Mouse (Mus musculus): ENCODE data around the gene Psmg1. TPM values are rescaled to one million over a fixed set of nuclear protein-coding genes. Genes with fewer than 3 reads are reported as not detected.
"Not testable (repeated sequence)": the region's sequence is repeated elsewhere in the genome, so short reads cannot be mapped to it uniquely, and the experiment has no call there.

Gene Psmg1
- polyA plus RNA-seq (2016; fragmentation: Nextera tagmentation; extraction: Ambion mirVana): 72.1 and 72.5 TPM in 2 replicates

- Histone ChIP-seq H3K4me3 (peak within 1 kb of the TSS; percentile 79), H3K27ac (peak within 1 kb of the TSS; percentile 71), H3K4me2 (replicated peaks) (peak within 1 kb of the TSS; percentile 79), H3K27me3 (replicated peaks) (no peaks in the 10 kb centered on the region), H3K4me1 (peaks cover 12% of the 10 kb centered on the region), H3K36me3 (peaks cover 31% of the 10 kb centered on the region), H3K9ac (peak within 1 kb of the TSS; percentile 75), H3K9me3 (no peaks in the 10 kb centered on the region)
- under 1% methylated on average over 62 of the region's 62 CpGs for WGBS
- peak; percentile 95 for ATAC-seq (ENCODE audit: low FRiP score, low read depth)
Measured at GRCm38 (mm10) chr16:95990462-95991121, at the start of gene Psmg1. TSS of gene Psmg1 (minus strand) at chr16:95990960.

GRCm38 (mm10) chr16:96039538-96039937 is 48.8 kb upstream of the Psmg1 start:
- H3K27ac ChIP-seq: no peak overlapping the region
- no peak overlapping the region for H3K4me2 ChIP-seq (replicated peaks)
- WGBS: 65% methylated on average over 6 of the region's 6 CpGs
- no peak for ATAC-seq (ENCODE audit: low FRiP score, low read depth)
- no peaks in the 10 kb centered on the region for H3K9me3 ChIP-seq
- no peaks in the 10 kb centered on the region for H3K4me1 ChIP-seq
- no peak overlapping the region for H3K4me3 ChIP-seq
- peaks cover 93% of the 10 kb centered on the region for H3K36me3 ChIP-seq
- H3K27me3 ChIP-seq (replicated peaks): no peaks in the 10 kb centered on the region
- no peak overlapping the region for H3K9ac ChIP-seq

- H3K4me2 ChIP-seq (replicated peaks): no peak overlapping the region
- no peak for ATAC-seq (ENCODE audit: low FRiP score, low read depth)
- H3K4me1 ChIP-seq: no peaks in the 10 kb centered on the region
- H3K9ac ChIP-seq: no peak overlapping the region
- no peaks in the 10 kb centered on the region for H3K27me3 ChIP-seq (replicated peaks)
- no peak overlapping the region for H3K4me3 ChIP-seq
- WGBS: 81% methylated on average over 6 of the region's 6 CpGs
- H3K36me3 ChIP-seq: peaks cover 95% of the 10 kb centered on the region
- H3K9me3 ChIP-seq: no peaks in the 10 kb centered on the region
- no peak overlapping the region for H3K27ac ChIP-seq
Measured at GRCm38 (mm10) chr16:96034473-96034872, 43.7 kb upstream of the Psmg1 start.

- Histone ChIP-seq H3K36me3 (peaks cover 94% of the 10 kb centered on the region), H3K4me3 (no peak overlapping the region), H3K4me2 (replicated peaks) (no peak overlapping the region), H3K27ac (no peak overlapping the region), H3K9ac (no peak overlapping the region), H3K4me1 (no peaks in the 10 kb centered on the region), H3K9me3 (no peaks in the 10 kb centered on the region), H3K27me3 (replicated peaks) (no peaks in the 10 kb centered on the region)
- ATAC-seq (ENCODE audit: low FRiP score, low read depth): no peak
- 93% methylated on average over 13 of the region's 13 CpGs for WGBS
Measured at GRCm38 (mm10) chr16:96032368-96033043, 41.7 kb upstream of the Psmg1 start.

GRCm38 (mm10) chr16:96030476-96031102 is 39.8 kb upstream of the Psmg1 start:
- Histone ChIP-seq H3K4me3 (no peak overlapping the region), H3K27ac (no peak overlapping the region), H3K9ac (no peak overlapping the region), H3K36me3 (peaks cover 94% of the 10 kb centered on the region), H3K9me3 (no peaks in the 10 kb centered on the region), H3K4me1 (no peaks in the 10 kb centered on the region), H3K4me2 (replicated peaks) (no peak overlapping the region), H3K27me3 (replicated peaks) (no peaks in the 10 kb centered on the region)
- ATAC-seq (ENCODE audit: low FRiP score, low read depth): no peak
- WGBS: 97% methylated on average over 2 of the region's 2 CpGs

- Histone ChIP-seq H3K9ac (no peak overlapping the region), H3K4me3 (no peak overlapping the region), H3K9me3 (no peaks in the 10 kb centered on the region), H3K36me3 (peaks cover 84% of the 10 kb centered on the region), H3K4me2 (replicated peaks) (no peak overlapping the region), H3K4me1 (no peaks in the 10 kb centered on the region), H3K27ac (no peak overlapping the region), H3K27me3 (replicated peaks) (no peaks in the 10 kb centered on the region)
- 92% methylated on average over 5 of the region's 5 CpGs for WGBS
- no peak for ATAC-seq (ENCODE audit: low FRiP score, low read depth)
Measured at GRCm38 (mm10) chr16:96026256-96026655, 35.5 kb upstream of the Psmg1 start.

- no peak for ATAC-seq (ENCODE audit: low FRiP score, low read depth)
- Histone ChIP-seq H3K4me3 (no peak overlapping the region), H3K27me3 (replicated peaks) (no peaks in the 10 kb centered on the region), H3K4me2 (replicated peaks) (no peak overlapping the region), H3K4me1 (no peaks in the 10 kb centered on the region), H3K27ac (no peak overlapping the region), H3K36me3 (peaks cover 84% of the 10 kb centered on the region), H3K9me3 (no peaks in the 10 kb centered on the region), H3K9ac (no peak overlapping the region)
- 92% methylated on average over 3 of the region's 3 CpGs for WGBS
Measured at GRCm38 (mm10) chr16:96025244-96025643, 34.5 kb upstream of the Psmg1 start.

GRCm38 (mm10) chr16:96021045-96021444 is 30.3 kb upstream of the Psmg1 start:
- H3K27me3 ChIP-seq (replicated peaks): no peaks in the 10 kb centered on the region

GRCm38 (mm10) chr16:96009124-96009523 is 18.4 kb upstream of the Psmg1 start:
- ATAC-seq (ENCODE audit: low FRiP score, low read depth); H3K4me1 ChIP-seq; H3K9me3 ChIP-seq; H3K27me3 ChIP-seq (replicated peaks); H3K4me2 ChIP-seq (replicated peaks); H3K9ac ChIP-seq; H3K4me3 ChIP-seq; H3K27ac ChIP-seq: not testable (repeated sequence)
- WGBS: no CpG with 5 or more reads among the region's 10 CpGs
- H3K36me3 ChIP-seq: peaks cover 26% of the 10 kb centered on the region

More at GRCm38 (mm10) chr16:96021045-96021444, 30.3 kb upstream of the Psmg1 start:
- Histone ChIP-seq H3K4me1 (no peaks in the 10 kb centered on the region), H3K9ac (no peak overlapping the region), H3K4me2 (replicated peaks) (no peak overlapping the region), H3K27ac (no peak overlapping the region), H3K36me3 (peaks cover 82% of the 10 kb centered on the region), H3K4me3 (no peak overlapping the region), H3K9me3 (no peaks in the 10 kb centered on the region)
- no peak for ATAC-seq (ENCODE audit: low FRiP score, low read depth)
- 90% methylated on average over 10 of the region's 10 CpGs for WGBS

GRCm38 (mm10) chr16:96004278-96004677 is 13.5 kb upstream of the Psmg1 start:
- H3K27ac ChIP-seq; H3K27me3 ChIP-seq (replicated peaks); H3K4me1 ChIP-seq; H3K9me3 ChIP-seq; H3K4me3 ChIP-seq; H3K9ac ChIP-seq; H3K4me2 ChIP-seq (replicated peaks); ATAC-seq (ENCODE audit: low FRiP score, low read depth): not testable (repeated sequence)
- H3K36me3 ChIP-seq: peaks cover 41% of the 10 kb centered on the region
- no CpG with 5 or more reads among the region's 10 CpGs for WGBS

- WGBS: 93% methylated on average over 5 of the region's 5 CpGs
- ATAC-seq (ENCODE audit: low FRiP score, low read depth): no peak
- H3K9me3 ChIP-seq: no peaks in the 10 kb centered on the region
- H3K36me3 ChIP-seq: peaks cover 58% of the 10 kb centered on the region
- H3K4me3 ChIP-seq: no peak overlapping the region
- H3K27ac ChIP-seq: no peak overlapping the region
- no peak overlapping the region for H3K4me2 ChIP-seq (replicated peaks)
- H3K27me3 ChIP-seq (replicated peaks): no peaks in the 10 kb centered on the region
- H3K9ac ChIP-seq: no peak overlapping the region
- H3K4me1 ChIP-seq: no peaks in the 10 kb centered on the region
Measured at GRCm38 (mm10) chr16:95999291-95999690, 8.5 kb upstream of the Psmg1 start.

GRCm38 (mm10) chr16:95996156-95996555 is 5.4 kb upstream of the Psmg1 start:
- Histone ChIP-seq H3K4me1 (peaks cover 7% of the 10 kb centered on the region), H3K27me3 (replicated peaks) (no peaks in the 10 kb centered on the region), H3K9ac (no peak overlapping the region), H3K4me3 (no peak overlapping the region), H3K4me2 (replicated peaks) (no peak overlapping the region), H3K9me3 (no peaks in the 10 kb centered on the region), H3K27ac (no peak overlapping the region), H3K36me3 (peaks cover 46% of the 10 kb centered on the region)
- WGBS: 90% methylated on average over 7 of the region's 7 CpGs
- ATAC-seq (ENCODE audit: low FRiP score, low read depth): no peak
